In genomic region chr8:126610713-126611112, GRCm38 (mm10) we compare ENCODE assay signal across 17 mouse cellular contexts. TPM values are rescaled to one million over a fixed set of nuclear protein-coding genes. Genes with fewer than 3 reads are reported as not detected.
DNase-seq lines count a peak whose midpoint lies in the region; ATAC-seq and TF ChIP-seq lines count a peak whose summit lies in the region.
"Had no signal": no experiment of that assay in that cellular context is flagged by ENCODE, and none has a peak within 500 bp of the region (broad histone marks: within the 10 kb centered on the region; RNA-seq: fewer than 3 reads in every experiment).

No protein-coding gene starts in this region.

- no peaks in the 10 kb centered on the region for H3K36me3 ChIP-seq in hindbrain, embryonic 10.5 days
- H3K36me3 ChIP-seq in hindbrain, embryonic 14.5 days (replicated peaks; ENCODE audit: control insufficient read depth, insufficient read depth): no peaks in the 10 kb centered on the region
- no peaks in the 10 kb centered on the region for H3K36me3 ChIP-seq in ES-Bruce4 (ENCODE audit: control insufficient read depth, insufficient read depth, low read length, poor library complexity, severe bottlenecking)
- H3K36me3 ChIP-seq in embryonic facial prominence, embryonic 11.5 days (replicated peaks; ENCODE audit: control insufficient read depth, insufficient read depth, low read depth, low read length): no peaks in the 10 kb centered on the region
- H3K36me3 ChIP-seq in limb, embryonic 15.5 days: no peaks in the 10 kb centered on the region
- H3K36me3 ChIP-seq: heart, embryonic 15.5 days; hindbrain, embryonic 13.5 days had no signal

- no peak for ATAC-seq in hindbrain, embryonic 14.5 days (ENCODE audit: low FRiP score)
- no peak for ATAC-seq in embryonic facial prominence, embryonic 11.5 days (replicated peaks; ENCODE audit: insufficient number of reproducible peaks, low FRiP score, low TSS enrichment, low read depth)
- no peak for ATAC-seq in limb, embryonic 15.5 days (ENCODE audit: insufficient number of reproducible peaks, low FRiP score, low TSS enrichment, low read depth)
- no peak; the same call in 1 of the 2 replicates for ATAC-seq in megakaryocyte-erythroid progenitor cell, adult 5-6 weeks (replicated peaks; ENCODE audit: low FRiP score, low TSS enrichment, poor library complexity, severe bottlenecking)

- TF ChIP-seq POLR2A in ES-Bruce4 (IDR thresholded peaks at IDR 0.05; ENCODE audit: insufficient read depth, low read length): no peak

- TF ChIP-seq EP300 in ES-Bruce4 (IDR thresholded peaks at IDR 0.05; ENCODE audit: insufficient read depth, low read depth, low read length): peak; percentile 82

- TF ChIP-seq CTCF in ES-Bruce4 (IDR thresholded peaks at IDR 0.05; ENCODE audit: low read depth, low read length): no peak

- DNase-seq in hindbrain, embryonic 10.5 days (ENCODE audit: low spot score): no peak
- no peak for DNase-seq in hindbrain, embryonic 14.5 days (ENCODE audit: low spot score)
- DNase-seq in embryonic facial prominence, embryonic 11.5 days (ENCODE audit: low spot score): peak; percentile 56
- no peak for DNase-seq in cerebellum, postnatal 25 days
- no peak for DNase-seq in thymus, postnatal 25 days
- DNase-seq: cerebellum, adult 11 months; kidney, postnatal 10 days; lung, postnatal 10 days; right cerebral cortex, postnatal 14 days; thymus, postnatal 36 days had no signal

- WGBS in hindbrain, embryonic 10.5 days: 14% methylated on average over 3 of the region's 3 CpGs
- WGBS in hindbrain, embryonic 14.5 days: 12% methylated on average over 3 of the region's 3 CpGs
- WGBS in embryonic facial prominence, embryonic 11.5 days: 4% methylated on average over 3 of the region's 3 CpGs
- 15% methylated on average over 3 of the region's 3 CpGs for WGBS in limb, embryonic 15.5 days

- H3K27me3 ChIP-seq in hindbrain, embryonic 10.5 days (ENCODE audit: insufficient read depth, poor library complexity, severe bottlenecking): peaks cover 3% of the 10 kb centered on the region; the same call in 1 of the 2 replicates
- H3K27me3 ChIP-seq in hindbrain, embryonic 14.5 days (ENCODE audit: control insufficient read depth, insufficient read depth, low read length): no peaks in the 10 kb centered on the region
- H3K27me3 ChIP-seq in ES-Bruce4 (ENCODE audit: control insufficient read depth, insufficient read depth, low read length, poor library complexity, severe bottlenecking): no peaks in the 10 kb centered on the region
- H3K27me3 ChIP-seq in embryonic facial prominence, embryonic 11.5 days (ENCODE audit: control insufficient read depth, insufficient read depth, low read length): no peaks in the 10 kb centered on the region
- no peaks in the 10 kb centered on the region for H3K27me3 ChIP-seq in limb, embryonic 15.5 days
- H3K27me3 ChIP-seq: heart, embryonic 15.5 days had no signal

- H3K4me1 ChIP-seq in hindbrain, embryonic 10.5 days (replicated peaks): peaks cover 34% of the 10 kb centered on the region
- H3K4me1 ChIP-seq in hindbrain, embryonic 14.5 days (replicated peaks; ENCODE audit: control insufficient read depth, insufficient read depth, low read length): peaks cover 16% of the 10 kb centered on the region; the same call in 1 of the 2 replicates
- no peaks in the 10 kb centered on the region for H3K4me1 ChIP-seq in ES-Bruce4 (ENCODE audit: control insufficient read depth, insufficient read depth, low read length)
- H3K4me1 ChIP-seq in embryonic facial prominence, embryonic 11.5 days (ENCODE audit: control insufficient read depth, insufficient read depth, low read length): no peaks in the 10 kb centered on the region
- H3K4me1 ChIP-seq in limb, embryonic 15.5 days: peaks cover 38% of the 10 kb centered on the region

- H3K9ac ChIP-seq in hindbrain, embryonic 14.5 days: no peak overlapping the region
- no peak overlapping the region for H3K9ac ChIP-seq in ES-Bruce4 (ENCODE audit: low read depth, poor library complexity, severe bottlenecking)
- H3K9ac ChIP-seq in embryonic facial prominence, embryonic 11.5 days (replicated peaks; ENCODE audit: low read length): no peak overlapping the region
- H3K9ac ChIP-seq in limb, embryonic 15.5 days: no peak overlapping the region
- H3K9ac ChIP-seq: heart, embryonic 15.5 days; hindbrain, embryonic 13.5 days had no signal

- peak overlapping the region; percentile 47; the same call in 1 of the 2 replicates for H3K27ac ChIP-seq in hindbrain, embryonic 10.5 days
- no peak overlapping the region for H3K27ac ChIP-seq in hindbrain, embryonic 14.5 days
- no peak overlapping the region for H3K27ac ChIP-seq in ES-Bruce4 (ENCODE audit: insufficient read depth, low read length)
- H3K27ac ChIP-seq in embryonic facial prominence, embryonic 11.5 days (replicated peaks; ENCODE audit: low read depth, low read length): 0 out of 2 replicates have a peak overlapping the region, but pooled peaks have one; percentile 10
- 0 out of 2 replicates have a peak overlapping the region, but pooled peaks have one; percentile 43 for H3K27ac ChIP-seq in limb, embryonic 15.5 days
- H3K27ac ChIP-seq: heart, embryonic 15.5 days; hindbrain, embryonic 13.5 days had no signal

- H3K4me2 ChIP-seq in hindbrain, embryonic 14.5 days (replicated peaks): no peak overlapping the region
- H3K4me2 ChIP-seq in embryonic facial prominence, embryonic 11.5 days (ENCODE audit: low read depth, low read length): no peak overlapping the region
- no peak overlapping the region for H3K4me2 ChIP-seq in limb, embryonic 15.5 days
- H3K4me2 ChIP-seq: heart, embryonic 15.5 days; hindbrain, embryonic 13.5 days; midbrain, embryonic 11.5 days had no signal

- no peak overlapping the region for H3K4me3 ChIP-seq in hindbrain, embryonic 10.5 days
- no peak overlapping the region for H3K4me3 ChIP-seq in hindbrain, embryonic 14.5 days (replicated peaks; ENCODE audit: low read length)
- H3K4me3 ChIP-seq in ES-Bruce4 (ENCODE audit: low read depth, low read length): no peak overlapping the region
- H3K4me3 ChIP-seq in embryonic facial prominence, embryonic 11.5 days (ENCODE audit: low read depth, low read length): no peak overlapping the region
- no peak overlapping the region for H3K4me3 ChIP-seq in limb, embryonic 15.5 days
- H3K4me3 ChIP-seq: erythroblast, embryonic 14.5 days; heart, embryonic 15.5 days; hindbrain, embryonic 13.5 days had no signal

- H3K9me3 ChIP-seq in hindbrain, embryonic 10.5 days: no peaks in the 10 kb centered on the region
- H3K9me3 ChIP-seq in hindbrain, embryonic 14.5 days (ENCODE audit: control insufficient read depth, low read length): no peaks in the 10 kb centered on the region
- peaks cover 18% of the 10 kb centered on the region for H3K9me3 ChIP-seq in ES-Bruce4 (replicated peaks; ENCODE audit: control insufficient read depth, insufficient read depth, low read length, poor library complexity, severe bottlenecking)
- H3K9me3 ChIP-seq in embryonic facial prominence, embryonic 11.5 days (replicated peaks; ENCODE audit: control insufficient read depth, low read length): no peaks in the 10 kb centered on the region
- H3K9me3 ChIP-seq in limb, embryonic 15.5 days: no peaks in the 10 kb centered on the region
- H3K9me3 ChIP-seq: heart, embryonic 15.5 days; hindbrain, embryonic 13.5 days had no signal

RNA-seq across cellular contexts. Expression of gene Irf2bp2, which starts 16.9 kb away (rescaled TPM):
- polyA plus RNA-seq in hindbrain, embryonic 10.5 days (2016; fragmentation: Nextera tagmentation; extraction: Ambion mirVana): 3.3 and 4.3 TPM in 2 replicates
- polyA plus RNA-seq in hindbrain, embryonic 14.5 days (2014; fragmentation: Nextera tagmentation; extraction: Ambion mirVana): 7.2 and 7.4 TPM in 2 replicates
- polyA plus RNA-seq in ES-Bruce4 (2011; ENCODE audit: insufficient read depth, insufficient read length, low read depth, missing spikeins): 37.6 and 39.6 TPM in 2 replicates
- 6.5 and 6.9 TPM in 2 replicates for polyA plus RNA-seq in embryonic facial prominence, embryonic 11.5 days (2014; fragmentation: Nextera tagmentation; extraction: Ambion mirVana)
- polyA plus RNA-seq in limb, embryonic 15.5 days (2015; fragmentation: Nextera tagmentation; extraction: Ambion mirVana): 11.0 and 12.8 TPM in 2 replicates
- total RNA-seq in megakaryocyte-erythroid progenitor cell, adult 5-6 weeks (2014; fragmentation: Nextera tagmentation): 45.8 and 54.3 TPM in 2 replicates
- 44.1 and 56.8 TPM in 2 replicates for total RNA-seq in megakaryocyte-erythroid progenitor cell, adult 5-6 weeks (2017)

Comparison
In these comparisons a context has a peak if more than half of its experiments do, and no peak if none do; other contexts are left out.
1. H3K27ac ChIP-seq: peak in hindbrain, embryonic 10.5 days (single experiment), embryonic facial prominence, embryonic 11.5 days (single experiment) and limb, embryonic 15.5 days (single experiment); none in hindbrain, embryonic 14.5 days (single experiment) and ES-Bruce4 (single experiment).